Mouse (Mus musculus) T-helper 17 cell (primary cell): ENCODE measurements around the gene Napa.

Experiments
- in situ Hi-C, 2 experiments: fragments of 300-600 bp; cut with MboI, MseI; formaldehyde crosslinking; loops; 1 replicate in 1 of 2; 2 replicates in 1 of 2; pipeline ENCODE4 v1.15.1; 2025; ENCODE audit warnings: high pct_unique_total_duplicates in 2 of 2

Gene Napa

GRCm38 (mm10) chr7:16130956-16131634, 32.8 kb downstream of the Napa start:
- in situ Hi-C loops: no loop called here

GRCm38 (mm10) chr7:16132161-16132581, 33.9 kb downstream of the Napa start:
- in situ Hi-C loops: no loop called here

- in situ Hi-C loops: no loop called here
These were observed 34.7 kb downstream of the Napa start for GRCm38 (mm10) chr7:16132926-16133325.

GRCm38 (mm10) chr7:16133691-16134090, 35.4 kb downstream of the Napa start:
- in situ Hi-C loops: no loop called here

DNA sequence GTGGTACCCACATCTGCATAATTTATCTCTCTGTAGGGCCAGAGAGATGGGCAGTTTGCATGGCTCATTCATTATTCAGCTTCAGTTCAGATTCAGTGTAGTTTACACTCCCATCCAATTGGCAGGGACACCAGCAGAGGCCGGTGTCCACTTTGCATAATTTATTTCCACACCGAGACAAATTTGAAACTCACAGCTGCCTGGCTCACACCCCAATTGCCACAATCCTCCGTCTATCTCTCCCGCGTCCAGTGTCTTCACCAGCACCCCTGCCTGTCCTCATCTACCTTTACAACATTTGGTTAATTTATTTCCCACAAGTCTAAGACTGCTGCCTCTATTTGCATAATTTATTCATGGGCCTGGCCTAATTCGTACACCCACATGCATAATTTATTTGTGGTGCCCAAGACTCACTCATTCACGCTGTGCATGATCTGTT, 36.7 kb downstream of the Napa start:
- in situ Hi-C loops: no loop called here

GRCm38 (mm10) chr7:16146489-16147410, 48.5 kb downstream of the Napa start:
- in situ Hi-C loops: no loop called here

GRCm38 (mm10) chr7:16147643-16148042, 49.4 kb downstream of the Napa start:
- in situ Hi-C loops: no loop called here

GRCm38 (mm10) chr7:16149241-16149640, 51.0 kb downstream of the Napa start:
- in situ Hi-C loops: no loop called here

DNA sequence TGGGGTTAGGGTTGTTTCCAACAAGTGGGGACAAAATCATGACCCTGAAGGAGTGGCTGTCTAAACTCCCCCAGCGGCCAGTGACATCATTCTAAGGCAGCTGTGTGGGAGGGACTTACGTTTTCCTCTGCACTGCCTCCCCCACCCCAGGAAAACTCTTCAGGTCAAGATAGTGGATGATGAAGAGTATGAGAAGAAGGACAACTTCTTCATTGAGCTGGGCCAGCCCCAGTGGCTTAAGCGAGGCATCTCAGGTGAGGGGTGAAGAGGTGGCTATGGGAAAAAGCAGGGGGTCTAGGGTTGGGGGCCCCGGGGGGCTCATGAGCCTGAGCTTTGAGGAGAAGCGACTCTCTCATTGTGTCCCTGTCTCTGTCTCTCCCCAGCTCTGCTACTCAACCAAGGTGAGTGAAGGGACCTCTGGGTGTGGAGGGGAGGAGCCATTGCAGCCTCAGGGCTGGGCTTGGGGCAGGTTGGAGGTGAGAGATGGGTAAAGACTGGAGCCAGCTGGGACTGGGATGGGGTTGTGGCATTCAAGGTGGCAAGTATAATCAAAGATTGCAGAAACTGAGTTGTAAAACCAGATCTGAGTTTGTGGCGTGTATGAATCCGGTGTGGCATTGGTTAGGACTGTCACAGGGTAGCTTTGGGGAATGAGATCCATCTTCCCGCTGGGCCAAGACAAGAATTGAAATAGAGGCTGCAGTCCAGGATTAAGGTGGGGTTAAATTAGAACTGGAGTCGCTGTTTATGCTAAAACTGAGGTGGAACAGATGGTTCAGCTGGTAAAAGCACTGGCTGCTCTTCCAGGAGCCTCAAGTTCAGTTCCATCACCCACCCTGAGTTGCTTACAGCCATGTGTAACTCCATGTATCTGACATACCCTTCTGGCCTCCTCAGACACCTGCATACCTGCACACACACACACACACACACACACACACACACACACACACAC, 52.2 kb downstream of the Napa start:
- in situ Hi-C loops: loop anchor here in 1 of 2 experiments (5.0 kb wide), 1 partner anchor 168 kb away; no protein-coding TSS in a partner anchor

DNA sequence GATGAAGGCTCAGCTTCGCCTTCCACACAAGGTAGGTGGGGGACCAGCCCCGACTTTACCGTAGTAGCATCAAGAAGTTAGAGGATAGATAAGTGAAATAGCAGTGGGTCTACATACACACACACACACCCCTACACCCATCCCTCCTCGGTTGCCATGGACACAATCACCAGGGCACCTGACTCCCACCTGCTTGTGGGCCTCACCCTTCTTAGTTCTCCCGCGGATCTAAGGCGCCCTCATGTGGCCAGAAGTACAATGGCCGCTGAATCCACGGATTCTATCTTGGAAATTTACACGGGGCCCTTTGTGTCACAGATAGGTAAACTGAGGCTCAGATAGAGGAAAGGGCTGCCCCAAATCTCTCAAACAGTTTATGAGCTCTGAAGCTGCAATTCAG, 55.3 kb downstream of the Napa start:
- in situ Hi-C loops: loop anchor here in 1 of 2 experiments (5.0 kb wide), 1 partner anchor 171 kb away; no protein-coding TSS in a partner anchor

- in situ Hi-C loops: no loop called here
These were observed 57.0 kb downstream of the Napa start for GRCm38 (mm10) chr7:16155132-16155872.

- in situ Hi-C loops: no loop called here
These were observed 58.0 kb downstream of the Napa start for GRCm38 (mm10) chr7:16156105-16156714.

GRCm38 (mm10) chr7:16158735-16159134, 60.5 kb downstream of the Napa start:
- in situ Hi-C loops: no loop called here

DNA sequence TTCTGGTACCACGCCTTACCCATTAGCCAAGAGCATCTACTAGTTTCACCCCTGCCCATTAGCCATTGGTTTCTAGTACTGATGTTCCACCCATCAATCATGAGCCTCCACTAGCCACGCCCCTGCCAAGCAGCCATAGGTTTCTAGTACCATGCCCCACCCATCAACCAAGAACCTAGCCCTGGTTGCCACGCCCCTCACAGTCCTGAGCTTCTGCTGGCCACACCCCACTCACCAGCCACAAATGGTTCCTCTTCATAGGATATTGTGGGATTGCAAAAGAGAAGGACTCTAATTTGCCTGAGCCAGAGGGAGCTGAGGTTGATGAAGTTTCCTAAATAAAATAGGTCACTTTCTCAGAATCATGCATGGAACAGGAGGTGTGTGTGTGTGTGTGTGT, 62.4 kb downstream of the Napa start:
- in situ Hi-C loops: no loop called here

DNA sequence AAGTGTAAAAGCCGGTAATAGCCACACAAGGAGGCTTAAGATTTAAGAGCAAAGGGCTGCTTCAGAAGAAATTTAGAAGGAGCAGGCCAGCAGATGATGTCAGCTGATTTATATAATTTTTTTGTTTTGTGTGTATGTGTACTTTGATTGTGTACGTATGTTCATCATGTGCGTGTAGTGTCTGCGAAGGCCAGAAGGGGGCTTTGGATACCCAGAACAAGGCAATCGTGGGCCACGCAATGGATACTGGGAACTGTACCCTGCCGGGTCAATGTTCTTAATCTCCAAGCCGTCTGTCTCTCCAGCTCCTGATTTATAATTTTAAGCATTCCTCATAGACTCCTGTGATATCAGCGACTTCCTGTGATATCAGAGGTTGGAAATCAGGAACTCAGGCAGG, 63.0 kb downstream of the Napa start:
- in situ Hi-C loops: no loop called here

GRCm38 (mm10) chr7:16162036-16162435, 63.8 kb downstream of the Napa start:
- in situ Hi-C loops: no loop called here
